Mouse (Mus musculus) spleen, adult 10 weeks (tissue): ENCODE measurements around the gene Sqor. TPM values are rescaled to one million over a fixed set of nuclear protein-coding genes. Genes with fewer than 3 reads are reported as not detected.

Experiments
- polyA plus RNA-seq: library from polyadenylated mRNA; stranded (reverse); fragments of 350-450 nt; fragmentation: Illumina TruSeq; extraction: RNeasy Lipid Tissue Mini Kit (QIAGEN cat#74804); gene quantifications from one replicate; pipeline ENCODE4 v1.2.3, GENCODE M21; 2015; ENCODE audit warnings: low replicate concordance; ENCODE audit not compliant: insufficient read depth

Sqor gene
- 19.1 TPM for polyA plus RNA-seq

DNA sequence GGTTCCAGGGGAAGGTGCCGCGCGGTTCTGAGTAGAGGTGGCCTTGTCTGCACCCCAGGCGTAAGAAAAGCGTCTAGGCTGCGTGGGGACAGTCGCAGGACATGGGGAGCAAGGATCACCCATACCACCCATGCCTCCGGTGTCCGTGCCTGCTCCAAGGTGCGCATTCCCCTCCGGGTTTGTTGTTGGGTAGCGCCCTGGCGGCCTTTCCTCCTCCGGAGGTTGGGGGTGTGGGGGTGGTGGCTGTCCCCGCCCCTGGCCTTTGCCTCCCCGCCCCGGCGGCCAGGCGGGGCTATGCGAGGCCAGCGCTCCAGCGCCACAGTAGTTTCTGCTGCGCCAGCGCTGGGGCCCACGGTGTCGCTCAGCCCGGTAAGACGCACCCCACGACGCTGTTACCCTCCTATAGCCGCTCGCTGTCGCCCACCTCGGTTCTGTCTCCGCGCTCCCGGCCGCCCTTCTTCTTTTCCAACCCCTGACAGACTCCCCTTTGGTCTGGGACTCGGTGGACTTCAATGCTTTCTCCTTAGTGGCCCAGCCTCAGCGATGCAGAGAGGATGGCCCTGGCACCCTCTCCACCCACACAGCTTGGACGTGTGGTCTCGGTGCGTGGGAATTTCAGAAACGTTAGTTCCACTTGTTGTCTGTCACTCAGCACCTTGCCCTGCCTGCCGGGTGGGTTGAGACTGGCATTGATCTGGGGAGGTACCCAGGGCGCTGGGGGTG, at the start of gene Sqor:
Gene Sqor (plus strand): TSS at position 167 of the 723 bp plus-strand sequence.

GRCm38 (mm10) chr2:122737894-122738830, 26.9 kb upstream of the Sqor start, which contains the start of gene Bloc1s6:
Gene Bloc1s6, plus strand, starts transcription at chr2:122738503.

Other genes with a start within 250 kb of the Sqor start
- 25.4 TPM for gene Gatm, start 153.9 kb upstream of the Sqor start, polyA plus RNA-seq
- 0.61 TPM for gene AA467197, start 128.3 kb upstream of the Sqor start, polyA plus RNA-seq
- 17.9 TPM for gene Slc30a4, start 62.6 kb upstream of the Sqor start, polyA plus RNA-seq
- 46.5 TPM for gene Bloc1s6, start 26.7 kb upstream of the Sqor start, polyA plus RNA-seq